Mouse (Mus musculus) neural tube, embryonic 10.5 days (tissue): ENCODE data around the gene Zbtb17.

ENCODE experiments used
- DNase-seq: peaks from one replicate; pipeline ENCODE4 v3.0.0-alpha.2; 2017; ENCODE audit warnings: low spot score; ENCODE audit errors: extremely low spot score

Gene Zbtb17

GRCm38 (mm10) chr4:141425484-141426479 lies 18.7 kb upstream of the Zbtb17 start:
- no peak for DNase-seq

GRCm38 (mm10) chr4:141426796-141427745 lies 17.4 kb upstream of the Zbtb17 start:
- no peak for DNase-seq

- no peak for DNase-seq
Observed at GRCm38 (mm10) chr4:141427921-141428320, 16.5 kb upstream of the Zbtb17 start.

GRCm38 (mm10) chr4:141429381-141429780 lies 15.1 kb upstream of the Zbtb17 start:
- no peak for DNase-seq

- DNase-seq: no peak
Observed at GRCm38 (mm10) chr4:141429847-141430246, 14.6 kb upstream of the Zbtb17 start.

- peak; percentile 61 for DNase-seq
Observed at GRCm38 (mm10) chr4:141430997-141431396, 13.5 kb upstream of the Zbtb17 start.

GRCm38 (mm10) chr4:141432666-141433065 lies 11.8 kb upstream of the Zbtb17 start:
- DNase-seq: no peak

GRCm38 (mm10) chr4:141433191-141433590 lies 11.3 kb upstream of the Zbtb17 start:
- no peak for DNase-seq

GRCm38 (mm10) chr4:141435974-141436373 lies 8.5 kb upstream of the Zbtb17 start, which contains the start of gene Srarp:
Gene Srarp, minus strand, starts transcription at chr4:141436105.
- no peak for DNase-seq

- no peak for DNase-seq
Observed at GRCm38 (mm10) chr4:141439083-141439803, 5.2 kb upstream of the Zbtb17 start.

GRCm38 (mm10) chr4:141440877-141441276 lies 3.6 kb upstream of the Zbtb17 start:
- no peak for DNase-seq

- DNase-seq: no peak
Observed at GRCm38 (mm10) chr4:141443641-141444429, 619 bp upstream of the Zbtb17 start.

- no peak for DNase-seq
Observed at GRCm38 (mm10) chr4:141445328-141445720, 870 bp downstream of the Zbtb17 start.

- no peak for DNase-seq
Observed at GRCm38 (mm10) chr4:141446211-141446610, 1.8 kb downstream of the Zbtb17 start.

GRCm38 (mm10) chr4:141451251-141451650 lies 6.8 kb downstream of the Zbtb17 start:
- DNase-seq: no peak

GRCm38 (mm10) chr4:141451916-141452450 lies 7.5 kb downstream of the Zbtb17 start:
- no peak for DNase-seq

GRCm38 (mm10) chr4:141454581-141455350 lies 10.3 kb downstream of the Zbtb17 start:
- DNase-seq: no peak

- DNase-seq: no peak
Observed at GRCm38 (mm10) chr4:141455526-141455925, 11.1 kb downstream of the Zbtb17 start.
